Mouse (Mus musculus) neural tube, embryonic 12.5 days (tissue): ENCODE data around the gene Abcd3. TPM values are rescaled to one million over a fixed set of nuclear protein-coding genes. Genes with fewer than 3 reads are reported as not detected.

ENCODE experiments used
- ATAC-seq: fragments of 200-750 bp; cut with Nextera tagmentation; 2 replicates; pipeline ENCODE4 v1.8.0; 2017; ENCODE audit warnings: low read depth, mild to moderate bottlenecking, moderate TSS enrichment, moderate library complexity; ENCODE audit not compliant: low FRiP score
- H3K27ac ChIP-seq: fragments of 300-500 bp; sonication (generic); 2 replicates; pipeline ENCODE4 v1.5.1; 2016
- H3K27me3 ChIP-seq: fragments of 300-500 bp; sonication (generic); replicated peaks from 2 replicates; pipeline ENCODE4 v1.6.1; 2016; ENCODE audit warnings: mild to moderate bottlenecking
- H3K36me3 ChIP-seq: fragments of 300-500 bp; sonication (generic); 2 replicates; pipeline ENCODE4 v1.6.1; 2016; ENCODE audit warnings: mild to moderate bottlenecking
- H3K4me1 ChIP-seq: fragments of 300-500 bp; sonication (generic); 2 replicates; pipeline ENCODE4 v1.6.1; 2016
- H3K4me2 ChIP-seq: fragments of 300-500 bp; sonication (generic); replicated peaks from 2 replicates; pipeline ENCODE4 v1.6.1; 2016; ENCODE audit warnings: mild to moderate bottlenecking
- H3K4me3 ChIP-seq: fragments of 300-500 bp; sonication (generic); 2 replicates; pipeline ENCODE4 v1.5.1; 2016
- H3K9ac ChIP-seq: fragments of 300-500 bp; sonication (generic); 2 replicates; pipeline ENCODE4 v1.6.1; 2016; ENCODE audit warnings: mild to moderate bottlenecking
- H3K9me3 ChIP-seq: fragments of 300-500 bp; sonication (generic); 2 replicates; pipeline ENCODE4 v1.6.1; 2016; ENCODE audit warnings: mild to moderate bottlenecking
- WGBS: fragments of 180-500 bp; shearing (Covaris S2); methylation state at CpG from one replicate; pipeline ENCODE4 v1.1.7; 2016; 5-methylcytosine and 5-hydroxymethylcytosine counted together
- polyA plus RNA-seq: library from polyadenylated mRNA; unstranded; fragments of >200 nt; fragmentation: Nextera tagmentation; extraction: Ambion mirVana; gene quantifications from 2 replicates; pipeline ENCODE4 v1.2.1, GENCODE M21; 2016

Gene Abcd3
- polyA plus RNA-seq: 64.6 and 67.1 TPM in 2 replicates

- Histone ChIP-seq H3K36me3 (no peaks in the 10 kb centered on the region), H3K4me1 (peaks cover 13% of the 10 kb centered on the region; the same call in 1 of the 2 replicates), H3K9ac (peak within 1 kb of the TSS; percentile 88), H3K27ac (peak within 1 kb of the TSS; percentile 93), H3K27me3 (no peaks in the 10 kb centered on the region), H3K9me3 (no peaks in the 10 kb centered on the region), H3K4me2 (peak within 1 kb of the TSS; percentile 76), H3K4me3 (peak within 1 kb of the TSS; percentile 79)
- ATAC-seq: peak; percentile 95
- under 1% methylated on average over 96 of the region's 99 CpGs for WGBS
Measured at GRCm38 (mm10) chr3:121814877-121815548, at the start of gene Abcd3. Gene Abcd3, minus strand, starts transcription at chr3:121815302.

GRCm38 (mm10) chr3:121859142-121859541, 44.0 kb upstream of the Abcd3 start:
- Histone ChIP-seq H3K4me2 (no peak overlapping the region), H3K27ac (no peak overlapping the region), H3K9me3 (no peaks in the 10 kb centered on the region), H3K36me3 (no peaks in the 10 kb centered on the region), H3K4me3 (no peak overlapping the region), H3K9ac (no peak overlapping the region), H3K27me3 (no peaks in the 10 kb centered on the region), H3K4me1 (no peaks in the 10 kb centered on the region)
- WGBS: 41% methylated on average over 5 of the region's 5 CpGs
- ATAC-seq: no peak

- no peak for ATAC-seq
- Histone ChIP-seq H3K4me2 (no peak overlapping the region), H3K9me3 (no peaks in the 10 kb centered on the region), H3K27ac (no peak overlapping the region), H3K36me3 (no peaks in the 10 kb centered on the region), H3K4me3 (no peak overlapping the region), H3K4me1 (no peaks in the 10 kb centered on the region), H3K27me3 (no peaks in the 10 kb centered on the region), H3K9ac (no peak overlapping the region)
- WGBS: 96% methylated on average over 4 of the region's 4 CpGs
Measured at GRCm38 (mm10) chr3:121856131-121856530, 41.0 kb upstream of the Abcd3 start.

- H3K9ac ChIP-seq: no peak overlapping the region
- H3K27ac ChIP-seq: no peak overlapping the region
- no peaks in the 10 kb centered on the region for H3K27me3 ChIP-seq
- H3K4me3 ChIP-seq: no peak overlapping the region
- no peak overlapping the region for H3K4me2 ChIP-seq
- H3K9me3 ChIP-seq: no peaks in the 10 kb centered on the region
- H3K4me1 ChIP-seq: no peaks in the 10 kb centered on the region
- no peak for ATAC-seq
- no peaks in the 10 kb centered on the region for H3K36me3 ChIP-seq
- WGBS: 80% methylated on average over 5 of the region's 5 CpGs
Measured at GRCm38 (mm10) chr3:121853781-121854520, 38.8 kb upstream of the Abcd3 start.

- ATAC-seq: no peak
- Histone ChIP-seq H3K9me3 (no peaks in the 10 kb centered on the region), H3K27me3 (no peaks in the 10 kb centered on the region)
Measured at GRCm38 (mm10) chr3:121852074-121852826, 37.1 kb upstream of the Abcd3 start.

GRCm38 (mm10) chr3:121851006-121851405, 35.9 kb upstream of the Abcd3 start:
- no peak overlapping the region for H3K4me2 ChIP-seq
- no peaks in the 10 kb centered on the region for H3K4me1 ChIP-seq
- H3K9ac ChIP-seq: no peak overlapping the region
- no peaks in the 10 kb centered on the region for H3K9me3 ChIP-seq
- 85% methylated on average over 3 of the region's 3 CpGs for WGBS
- H3K27ac ChIP-seq: no peak overlapping the region
- no peak for ATAC-seq
- no peaks in the 10 kb centered on the region for H3K27me3 ChIP-seq
- H3K4me3 ChIP-seq: no peak overlapping the region
- H3K36me3 ChIP-seq: no peaks in the 10 kb centered on the region

More at GRCm38 (mm10) chr3:121852074-121852826, 37.1 kb upstream of the Abcd3 start:
- 23% methylated on average over 4 of the region's 4 CpGs for WGBS
- Histone ChIP-seq H3K27ac (no peak overlapping the region), H3K4me1 (no peaks in the 10 kb centered on the region), H3K4me2 (no peak overlapping the region), H3K9ac (no peak overlapping the region), H3K36me3 (no peaks in the 10 kb centered on the region), H3K4me3 (no peak overlapping the region)

GRCm38 (mm10) chr3:121850381-121850780, 35.3 kb upstream of the Abcd3 start:
- H3K9me3 ChIP-seq: no peaks in the 10 kb centered on the region
- H3K27me3 ChIP-seq: no peaks in the 10 kb centered on the region
- no peak overlapping the region for H3K27ac ChIP-seq
- H3K4me2 ChIP-seq: no peak overlapping the region
- no peaks in the 10 kb centered on the region for H3K36me3 ChIP-seq
- no peak overlapping the region for H3K4me3 ChIP-seq
- 92% methylated on average over 4 of the region's 4 CpGs for WGBS
- H3K4me1 ChIP-seq: no peaks in the 10 kb centered on the region
- ATAC-seq: no peak
- no peak overlapping the region for H3K9ac ChIP-seq

- no peak for ATAC-seq
- no peaks in the 10 kb centered on the region for H3K9me3 ChIP-seq
- H3K9ac ChIP-seq: no peak overlapping the region
Measured at GRCm38 (mm10) chr3:121847296-121847695, 32.2 kb upstream of the Abcd3 start.

GRCm38 (mm10) chr3:121844658-121845057, 29.6 kb upstream of the Abcd3 start:
- no peaks in the 10 kb centered on the region for H3K9me3 ChIP-seq
- 92% methylated on average over 6 of the region's 6 CpGs for WGBS
- no peak for ATAC-seq
- no peaks in the 10 kb centered on the region for H3K4me1 ChIP-seq
- no peak overlapping the region for H3K9ac ChIP-seq
- H3K27me3 ChIP-seq: no peaks in the 10 kb centered on the region
- no peaks in the 10 kb centered on the region for H3K36me3 ChIP-seq
- no peak overlapping the region for H3K4me3 ChIP-seq
- no peak overlapping the region for H3K4me2 ChIP-seq
- no peak overlapping the region for H3K27ac ChIP-seq

More at GRCm38 (mm10) chr3:121847296-121847695, 32.2 kb upstream of the Abcd3 start:
- Histone ChIP-seq H3K4me1 (no peaks in the 10 kb centered on the region), H3K4me2 (no peak overlapping the region), H3K27ac (no peak overlapping the region), H3K4me3 (no peak overlapping the region), H3K36me3 (no peaks in the 10 kb centered on the region), H3K27me3 (no peaks in the 10 kb centered on the region)

GRCm38 (mm10) chr3:121844013-121844412, 28.9 kb upstream of the Abcd3 start:
- Histone ChIP-seq H3K36me3 (no peaks in the 10 kb centered on the region), H3K4me3 (no peak overlapping the region), H3K4me1 (no peaks in the 10 kb centered on the region), H3K27ac (no peak overlapping the region), H3K9ac (no peak overlapping the region), H3K27me3 (no peaks in the 10 kb centered on the region), H3K9me3 (no peaks in the 10 kb centered on the region), H3K4me2 (no peak overlapping the region)
- no peak for ATAC-seq
- WGBS: 81% methylated on average over 3 of the region's 3 CpGs

GRCm38 (mm10) chr3:121843254-121843653, 28.2 kb upstream of the Abcd3 start:
- ATAC-seq: no peak

GRCm38 (mm10) chr3:121842306-121842860, 27.3 kb upstream of the Abcd3 start:
- H3K9ac ChIP-seq: no peak overlapping the region
- H3K27ac ChIP-seq: no peak overlapping the region
- WGBS: 47% methylated on average over 7 of the region's 7 CpGs
- H3K27me3 ChIP-seq: no peaks in the 10 kb centered on the region
- H3K36me3 ChIP-seq: no peaks in the 10 kb centered on the region
- no peaks in the 10 kb centered on the region for H3K9me3 ChIP-seq
- no peak overlapping the region for H3K4me3 ChIP-seq
- no peak for ATAC-seq
- no peaks in the 10 kb centered on the region for H3K4me1 ChIP-seq
- no peak overlapping the region for H3K4me2 ChIP-seq

More at GRCm38 (mm10) chr3:121843254-121843653, 28.2 kb upstream of the Abcd3 start:
- H3K36me3 ChIP-seq: no peaks in the 10 kb centered on the region
- 90% methylated on average over 5 of the region's 5 CpGs for WGBS
- H3K27me3 ChIP-seq: no peaks in the 10 kb centered on the region
- H3K9me3 ChIP-seq: no peaks in the 10 kb centered on the region
- H3K4me2 ChIP-seq: no peak overlapping the region
- no peak overlapping the region for H3K27ac ChIP-seq
- H3K4me1 ChIP-seq: no peaks in the 10 kb centered on the region
- H3K9ac ChIP-seq: no peak overlapping the region
- no peak overlapping the region for H3K4me3 ChIP-seq
